Mouse (Mus musculus): ENCODE measurements around the gene Lypd6b. TPM values are rescaled to one million over a fixed set of nuclear protein-coding genes. Genes with fewer than 3 reads are reported as not detected.

The Lypd6b gene
- polyA plus RNA-seq, 1 experiment from 2014 or later: 3.1 TPM

DNA sequence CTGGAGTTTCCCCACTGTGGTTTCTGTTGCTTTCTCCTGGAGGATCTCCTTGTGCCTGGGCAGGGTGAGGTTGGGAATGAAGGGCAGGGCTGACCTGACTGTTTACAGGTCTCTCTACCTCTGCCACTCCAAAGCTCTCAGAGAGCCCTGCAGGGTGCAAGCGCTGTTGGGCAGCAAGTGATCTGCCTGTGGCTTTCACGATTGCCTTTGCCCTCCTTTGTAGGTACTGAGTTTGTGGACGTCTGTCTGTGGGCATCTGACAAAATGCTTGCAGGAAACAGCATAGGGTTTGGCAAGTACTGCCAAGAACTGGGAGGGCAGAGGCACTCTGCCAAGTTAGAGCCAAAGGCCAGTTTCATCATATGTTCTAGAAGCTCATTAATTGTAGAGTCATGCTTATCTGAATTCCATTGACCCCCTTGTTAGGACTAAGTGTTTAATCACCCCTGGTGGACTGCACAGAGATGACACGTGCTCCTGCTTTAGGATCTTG lies 24.4 kb downstream of the Lypd6b start:
- 32% methylated on average over 4 of the region's 4 CpGs for WGBS
- no peak overlapping the region for H3K27ac ChIP-seq
- no peak overlapping the region for H3K4me3 ChIP-seq
- H3K36me3 ChIP-seq: no peaks in the 10 kb centered on the region
- ATAC-seq (ENCODE audit: low FRiP score, low read depth): no peak
- no peaks in the 10 kb centered on the region for H3K9me3 ChIP-seq
- no peak overlapping the region for H3K9ac ChIP-seq
- H3K27me3 ChIP-seq (replicated peaks): 0 out of 2 replicates have a peak, but pooled peaks cover 7% of the 10 kb centered on the region
- no peaks in the 10 kb centered on the region for H3K4me1 ChIP-seq
- no peak overlapping the region for H3K4me2 ChIP-seq (replicated peaks)

DNA sequence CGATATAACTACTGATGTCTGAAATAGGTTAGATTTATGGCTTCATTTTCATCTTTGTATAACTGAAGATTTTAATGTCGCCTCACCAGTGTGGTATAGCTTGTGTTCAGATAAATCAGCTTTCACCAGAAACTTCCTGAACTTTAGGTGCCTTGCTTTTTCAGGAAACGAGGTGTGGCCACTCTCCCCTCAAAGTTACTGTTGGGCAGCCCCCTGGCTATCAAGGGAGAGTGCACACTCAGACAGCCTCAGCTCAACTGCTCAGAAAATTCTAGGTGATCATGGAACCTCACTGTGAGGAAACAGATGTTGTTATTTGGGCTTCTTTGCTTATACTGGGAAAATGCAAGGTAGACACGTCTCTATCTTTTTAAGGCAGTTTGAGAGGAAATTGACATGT lies 25.7 kb downstream of the Lypd6b start:
- Histone ChIP-seq H3K4me1 (no peaks in the 10 kb centered on the region), H3K4me2 (replicated peaks) (no peak overlapping the region), H3K9ac (no peak overlapping the region), H3K36me3 (no peaks in the 10 kb centered on the region), H3K27ac (no peak overlapping the region), H3K27me3 (replicated peaks) (0 out of 2 replicates have a peak, but pooled peaks cover 4% of the 10 kb centered on the region), H3K9me3 (no peaks in the 10 kb centered on the region), H3K4me3 (no peak overlapping the region)
- ATAC-seq (ENCODE audit: low FRiP score, low read depth): no peak
- WGBS: 79% methylated on average over 4 of the region's 4 CpGs

DNA sequence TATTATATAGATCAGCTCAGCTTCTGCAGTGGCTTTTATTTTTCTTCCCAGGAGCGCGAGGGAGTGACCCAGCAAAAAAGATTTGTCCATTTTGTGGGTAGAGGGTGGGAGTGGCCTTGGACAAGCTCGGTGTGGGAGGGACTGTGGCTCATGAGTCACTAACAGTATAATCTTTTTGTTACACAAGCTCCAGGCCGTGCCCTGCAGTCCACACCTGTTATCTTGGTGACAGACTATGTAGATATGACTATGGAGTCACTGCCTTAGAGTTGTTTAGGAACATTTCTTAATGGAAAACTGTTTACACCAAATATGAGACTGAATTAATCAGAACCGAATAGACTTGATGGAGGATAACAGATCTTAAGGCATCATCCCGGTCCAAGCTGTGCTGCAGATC lies 26.5 kb downstream of the Lypd6b start:
- ATAC-seq (ENCODE audit: low FRiP score, low read depth): no peak
- Histone ChIP-seq H3K36me3 (no peaks in the 10 kb centered on the region), H3K9ac (no peak overlapping the region), H3K4me2 (replicated peaks) (no peak overlapping the region), H3K9me3 (no peaks in the 10 kb centered on the region), H3K4me3 (no peak overlapping the region), H3K27me3 (replicated peaks) (0 out of 2 replicates have a peak, but pooled peaks cover 2% of the 10 kb centered on the region), H3K27ac (no peak overlapping the region), H3K4me1 (no peaks in the 10 kb centered on the region)
- 83% methylated on average over 6 of the region's 6 CpGs for WGBS

DNA sequence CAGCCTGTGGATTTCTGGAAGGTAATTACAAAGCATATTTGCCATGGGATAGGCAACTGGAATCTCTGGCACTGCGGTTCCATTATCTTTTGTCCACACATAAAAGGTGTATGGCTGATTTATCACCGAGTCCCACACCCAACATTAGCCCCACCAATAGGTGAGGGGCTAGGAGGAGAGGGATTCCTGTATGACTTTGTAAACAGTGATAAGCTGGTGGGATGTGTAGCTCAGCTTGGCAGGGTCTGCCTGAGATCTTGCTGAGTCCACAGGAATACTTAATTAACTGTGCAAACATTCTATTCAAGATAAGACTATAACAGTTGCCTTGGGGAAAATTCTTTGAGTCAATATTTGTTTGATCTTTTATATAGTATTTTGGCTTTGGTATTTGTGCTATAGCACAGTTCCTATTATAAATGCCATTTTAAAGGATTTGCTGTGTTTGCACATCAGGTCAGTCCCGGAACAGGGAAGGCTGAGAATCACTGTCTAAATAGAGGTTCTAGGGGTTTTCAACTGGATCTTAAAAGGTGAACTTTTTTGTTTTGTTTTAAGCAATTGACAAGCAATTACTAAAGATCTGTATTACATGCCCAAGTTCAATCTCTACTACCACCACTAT lies 28.3 kb downstream of the Lypd6b start:
- Histone ChIP-seq H3K4me3 (no peak overlapping the region), H3K4me1 (no peaks in the 10 kb centered on the region), H3K4me2 (replicated peaks) (no peak overlapping the region), H3K36me3 (no peaks in the 10 kb centered on the region), H3K9ac (no peak overlapping the region), H3K9me3 (no peaks in the 10 kb centered on the region), H3K27me3 (replicated peaks) (0 out of 2 replicates have a peak, but pooled peaks cover 2% of the 10 kb centered on the region), H3K27ac (no peak overlapping the region)
- 88% methylated on average over 3 of the region's 3 CpGs for WGBS
- ATAC-seq (ENCODE audit: low FRiP score, low read depth): no peak

DNA sequence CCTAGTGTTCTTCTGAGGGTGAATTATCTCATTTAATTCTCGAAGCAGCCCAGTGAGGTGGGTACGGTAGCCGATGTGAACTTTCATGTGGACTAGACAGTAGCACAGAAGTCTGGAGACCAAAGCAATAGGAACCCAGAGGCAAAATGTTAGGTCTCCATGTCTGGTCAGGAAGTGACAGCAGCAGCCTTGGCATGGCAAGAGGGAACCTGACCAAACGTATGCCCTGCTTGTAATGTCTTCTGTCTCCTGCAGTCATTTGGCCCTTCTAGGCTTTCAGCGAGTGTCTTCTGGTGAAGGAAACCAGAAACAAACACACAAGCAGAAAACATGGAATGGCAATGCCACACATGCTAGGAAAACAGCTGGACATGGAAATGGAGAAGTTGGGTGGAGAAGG lies 29.1 kb downstream of the Lypd6b start:
- Histone ChIP-seq H3K27me3 (replicated peaks) (0 out of 2 replicates have a peak, but pooled peaks cover 2% of the 10 kb centered on the region), H3K4me2 (replicated peaks) (no peak overlapping the region), H3K27ac (no peak overlapping the region), H3K4me3 (no peak overlapping the region), H3K36me3 (no peaks in the 10 kb centered on the region), H3K9ac (no peak overlapping the region), H3K9me3 (no peaks in the 10 kb centered on the region), H3K4me1 (no peaks in the 10 kb centered on the region)
- WGBS: 91% methylated on average over 5 of the region's 5 CpGs
- ATAC-seq (ENCODE audit: low FRiP score, low read depth): no peak

DNA sequence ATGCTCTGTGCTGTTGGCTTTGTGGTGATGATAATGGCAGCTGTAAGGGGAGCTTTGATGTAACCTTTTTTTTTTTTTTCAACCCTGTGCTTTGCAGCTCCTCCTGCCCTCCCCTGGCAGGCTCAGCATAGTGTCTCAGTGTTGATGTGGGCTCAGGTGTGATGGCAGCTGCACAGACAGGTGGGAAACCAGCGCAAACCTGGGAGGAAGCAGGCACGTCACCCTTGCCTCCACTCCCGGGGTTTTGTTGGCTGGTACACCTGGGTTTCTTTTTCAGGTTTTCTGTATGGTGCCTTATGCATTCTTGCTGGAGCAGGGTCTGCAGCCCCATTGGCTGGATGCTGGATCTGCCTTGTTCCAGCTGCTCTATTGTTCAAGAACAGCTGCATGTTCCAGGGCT lies 29.7 kb downstream of the Lypd6b start:
- Histone ChIP-seq H3K4me1 (no peaks in the 10 kb centered on the region), H3K36me3 (no peaks in the 10 kb centered on the region), H3K4me2 (replicated peaks) (no peak overlapping the region), H3K9me3 (no peaks in the 10 kb centered on the region), H3K27me3 (replicated peaks) (no peaks in the 10 kb centered on the region), H3K27ac (no peak overlapping the region), H3K9ac (no peak overlapping the region), H3K4me3 (no peak overlapping the region)
- no peak for ATAC-seq (ENCODE audit: low FRiP score, low read depth)
- WGBS: 94% methylated on average over 3 of the region's 3 CpGs

DNA sequence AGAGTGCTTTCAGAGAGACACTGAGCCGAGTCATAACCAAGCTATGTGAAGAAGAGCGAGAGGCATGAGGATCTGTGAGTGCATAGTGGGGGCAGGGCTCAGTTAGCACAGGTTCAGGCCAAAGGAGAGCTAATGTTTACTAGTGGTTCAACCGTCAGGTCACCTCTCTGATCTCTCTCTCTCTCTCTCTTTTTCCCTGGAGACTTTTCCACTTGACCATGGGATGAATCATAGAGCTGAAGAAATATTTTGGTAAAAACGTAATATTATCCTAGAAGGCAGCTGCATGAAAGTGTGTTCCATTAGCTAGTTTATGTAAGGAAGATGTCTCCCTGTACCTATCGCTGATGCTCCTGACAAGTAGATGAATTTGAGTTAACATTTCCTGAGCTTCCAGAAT lies 30.6 kb downstream of the Lypd6b start:
- Histone ChIP-seq H3K9ac (no peak overlapping the region), H3K27ac (no peak overlapping the region), H3K27me3 (replicated peaks) (no peaks in the 10 kb centered on the region), H3K4me3 (no peak overlapping the region), H3K4me1 (no peaks in the 10 kb centered on the region), H3K4me2 (replicated peaks) (no peak overlapping the region), H3K36me3 (no peaks in the 10 kb centered on the region), H3K9me3 (no peaks in the 10 kb centered on the region)
- no peak for ATAC-seq (ENCODE audit: low FRiP score, low read depth)
- 87% methylated on average over 5 of the region's 5 CpGs for WGBS

DNA sequence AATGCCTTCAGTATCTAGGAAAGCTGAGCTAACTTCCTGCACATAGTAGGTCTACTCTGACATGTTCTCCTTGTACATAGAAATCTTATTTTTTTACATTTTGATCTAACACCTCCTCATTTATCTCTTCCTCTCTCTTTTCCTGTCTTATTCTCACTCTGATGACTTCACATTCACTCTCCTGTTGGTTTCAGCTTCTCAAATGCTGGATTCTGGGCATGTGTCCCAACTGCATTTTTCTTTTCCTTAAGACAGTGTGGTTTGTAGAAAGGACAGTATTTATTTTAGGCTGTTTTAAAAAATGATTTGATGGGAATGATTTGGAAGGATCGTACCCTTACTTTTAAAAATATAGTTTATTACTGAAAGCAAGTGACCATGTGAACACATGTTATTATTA lies 34.8 kb downstream of the Lypd6b start:
- Histone ChIP-seq H3K36me3 (no peaks in the 10 kb centered on the region), H3K9ac (no peak overlapping the region), H3K27me3 (replicated peaks) (no peaks in the 10 kb centered on the region), H3K4me1 (no peaks in the 10 kb centered on the region), H3K9me3 (no peaks in the 10 kb centered on the region), H3K27ac (no peak overlapping the region), H3K4me3 (no peak overlapping the region), H3K4me2 (replicated peaks) (no peak overlapping the region)
- 92% methylated on average over 1 of the region's 1 CpGs for WGBS
- ATAC-seq (ENCODE audit: low FRiP score, low read depth): no peak

DNA sequence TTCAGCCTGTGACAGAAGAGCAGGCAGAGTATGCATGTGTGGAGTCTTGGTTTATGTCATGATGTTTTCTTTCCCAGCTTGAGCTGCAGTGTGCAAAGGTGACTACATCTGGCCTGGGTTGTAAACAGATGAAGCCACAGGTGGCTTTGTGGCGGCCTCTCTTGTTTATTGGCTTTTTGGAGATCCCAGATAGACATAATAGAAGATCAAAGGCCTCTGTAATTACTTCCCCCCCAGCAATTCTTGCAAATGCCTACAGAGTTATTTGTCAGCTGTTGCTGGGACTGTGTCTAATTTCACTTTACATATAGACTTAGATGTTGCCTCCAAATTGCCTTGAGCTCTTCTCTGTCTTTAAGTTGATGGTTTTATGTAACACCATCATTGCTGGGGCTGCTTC lies 38.1 kb downstream of the Lypd6b start:
- no peaks in the 10 kb centered on the region for H3K36me3 ChIP-seq
- no peak overlapping the region for H3K27ac ChIP-seq
- no peak overlapping the region for H3K4me2 ChIP-seq (replicated peaks)
- H3K9me3 ChIP-seq: no peaks in the 10 kb centered on the region
- 13% methylated on average over 1 of the region's 1 CpGs for WGBS
- H3K9ac ChIP-seq: no peak overlapping the region
- no peak overlapping the region for H3K4me3 ChIP-seq
- no peaks in the 10 kb centered on the region for H3K27me3 ChIP-seq (replicated peaks)
- no peak for ATAC-seq (ENCODE audit: low FRiP score, low read depth)
- H3K4me1 ChIP-seq: no peaks in the 10 kb centered on the region

DNA sequence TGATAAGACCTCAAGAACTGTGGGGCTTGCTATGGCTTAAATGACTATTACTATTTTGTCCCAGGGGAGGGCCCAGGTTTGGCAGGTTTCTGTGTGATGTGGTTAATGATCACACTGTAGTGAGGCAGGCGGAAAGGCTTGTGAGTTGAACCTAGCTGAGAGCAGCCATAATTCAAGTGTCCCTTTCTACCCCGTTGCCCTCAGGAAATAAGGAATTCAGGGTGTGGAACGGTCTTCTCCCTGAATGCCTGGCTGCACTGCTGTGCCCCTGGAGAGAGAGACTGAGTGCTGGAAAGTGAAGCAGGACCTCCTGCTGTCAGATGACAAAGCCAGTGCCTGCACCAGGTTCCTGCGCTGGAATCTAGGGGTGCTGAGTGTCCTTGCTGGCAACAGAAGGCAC lies 40.3 kb downstream of the Lypd6b start:
- H3K4me1 ChIP-seq: no peaks in the 10 kb centered on the region
- WGBS: 26% methylated on average over 4 of the region's 4 CpGs
- no peak overlapping the region for H3K27ac ChIP-seq
- H3K27me3 ChIP-seq (replicated peaks): no peaks in the 10 kb centered on the region
- no peak overlapping the region for H3K9ac ChIP-seq
- no peaks in the 10 kb centered on the region for H3K36me3 ChIP-seq
- no peaks in the 10 kb centered on the region for H3K9me3 ChIP-seq
- no peak for ATAC-seq (ENCODE audit: low FRiP score, low read depth)
- H3K4me2 ChIP-seq (replicated peaks): no peak overlapping the region
- no peak overlapping the region for H3K4me3 ChIP-seq

DNA sequence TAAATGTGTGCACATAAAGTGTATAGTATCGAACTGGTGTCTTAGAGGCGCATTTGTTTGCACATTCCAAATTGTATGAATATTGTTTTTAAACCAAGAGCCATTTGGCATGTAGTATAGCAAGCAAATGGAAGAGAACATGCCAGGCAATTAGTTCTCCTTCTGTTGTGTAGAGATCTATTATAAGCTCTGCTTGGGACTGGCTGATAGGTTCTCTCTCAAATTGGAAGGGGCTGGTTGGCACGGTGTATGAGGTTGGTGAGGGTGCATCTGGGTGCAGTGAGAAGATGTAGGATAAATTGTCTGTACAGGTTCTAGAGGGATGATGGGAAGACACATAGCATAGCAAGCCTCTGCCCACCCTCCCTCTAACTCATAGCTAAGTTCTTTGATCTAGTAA lies 42.9 kb downstream of the Lypd6b start:
- Histone ChIP-seq H3K4me3 (no peak overlapping the region), H3K9ac (no peak overlapping the region), H3K36me3 (no peaks in the 10 kb centered on the region), H3K27ac (no peak overlapping the region), H3K9me3 (no peaks in the 10 kb centered on the region), H3K4me2 (replicated peaks) (no peak overlapping the region), H3K4me1 (no peaks in the 10 kb centered on the region), H3K27me3 (replicated peaks) (no peaks in the 10 kb centered on the region)
- WGBS: 94% methylated on average over 3 of the region's 3 CpGs
- no peak for ATAC-seq (ENCODE audit: low FRiP score, low read depth)

DNA sequence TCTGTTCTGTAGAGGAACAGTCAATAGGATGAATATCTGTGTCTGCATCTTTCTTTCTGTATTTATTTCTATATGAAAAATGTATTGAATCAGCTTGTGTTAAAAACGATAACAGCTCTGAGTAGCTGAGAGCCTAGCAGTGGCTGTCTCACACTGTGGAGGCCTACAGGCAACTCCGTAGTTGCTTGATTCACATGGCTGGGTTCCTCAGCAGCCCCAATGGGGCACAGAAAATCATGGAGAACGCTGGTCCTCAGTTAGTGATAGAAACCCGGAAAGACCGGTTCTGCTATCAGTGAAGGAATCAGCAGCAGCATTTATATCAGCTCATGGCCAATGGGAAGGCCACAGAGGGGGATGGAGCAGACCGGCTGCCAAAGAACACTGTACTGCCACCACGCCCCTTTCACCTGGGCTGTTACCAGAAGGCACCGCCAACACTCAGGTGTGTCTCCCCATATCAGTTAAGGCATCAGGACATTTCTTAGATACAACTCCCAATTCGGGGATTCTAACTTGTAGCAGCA lies 44.9 kb downstream of the Lypd6b start:
- Histone ChIP-seq H3K4me2 (replicated peaks) (no peak overlapping the region), H3K27me3 (replicated peaks) (no peaks in the 10 kb centered on the region), H3K36me3 (no peaks in the 10 kb centered on the region), H3K4me1 (no peaks in the 10 kb centered on the region), H3K4me3 (no peak overlapping the region), H3K9me3 (no peaks in the 10 kb centered on the region), H3K9ac (no peak overlapping the region), H3K27ac (no peak overlapping the region)
- 86% methylated on average over 9 of the region's 9 CpGs for WGBS
- no peak for ATAC-seq (ENCODE audit: low FRiP score, low read depth)

DNA sequence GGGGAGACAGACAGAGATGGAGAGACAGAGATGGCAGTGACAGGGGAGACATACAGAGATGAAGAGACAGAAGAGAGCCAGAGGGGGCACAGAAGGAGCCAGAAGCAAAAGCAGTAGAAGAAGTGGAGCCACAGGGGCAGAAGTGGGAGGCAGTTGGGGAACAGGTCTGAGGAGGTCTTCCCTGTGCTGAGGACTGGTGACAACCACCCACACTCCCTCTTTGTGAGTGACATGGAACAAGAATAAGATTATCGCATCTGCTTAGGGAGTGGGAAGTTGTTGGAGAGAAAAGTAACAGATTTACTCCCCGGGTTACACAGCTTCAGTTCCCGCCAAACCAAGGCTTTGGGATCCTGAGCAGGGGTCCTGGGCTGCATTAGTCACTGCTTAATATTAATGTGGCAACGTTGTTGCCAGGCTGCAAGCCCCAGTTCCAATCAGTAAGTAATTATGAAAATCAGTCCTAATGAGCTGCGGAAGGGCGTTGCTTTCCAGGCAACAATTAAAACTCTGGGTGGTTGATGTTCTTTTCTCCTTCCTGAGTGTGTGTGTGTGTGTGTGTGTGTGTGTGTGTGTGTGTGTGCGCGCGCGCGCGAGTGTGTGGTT lies 50.1 kb downstream of the Lypd6b start:
- H3K4me1 ChIP-seq: no peaks in the 10 kb centered on the region
- H3K9me3 ChIP-seq: no peaks in the 10 kb centered on the region
- no peak overlapping the region for H3K4me3 ChIP-seq
- 68% methylated on average over 12 of the region's 12 CpGs for WGBS
- no peaks in the 10 kb centered on the region for H3K27me3 ChIP-seq (replicated peaks)
- ATAC-seq (ENCODE audit: low FRiP score, low read depth): no peak
- H3K27ac ChIP-seq: no peak overlapping the region
- no peak overlapping the region for H3K4me2 ChIP-seq (replicated peaks)
- no peak overlapping the region for H3K9ac ChIP-seq
- no peaks in the 10 kb centered on the region for H3K36me3 ChIP-seq

Measured in neural tube, embryonic 12.5 days (tissue).